Mouse (Mus musculus) layer of hippocampus, adult 11-12 months (tissue): ENCODE data around the gene Olfr215.
A peak's percentile ranks its signal among the peaks of the same experiment; 100 is the strongest.
"Not testable (repeated sequence)": the region's sequence is repeated elsewhere in the genome, so short reads cannot be mapped to it uniquely, and the experiment has no call there.

ENCODE experiments used
- DNase-seq: peaks from one replicate; pipeline ENCODE4 v3.0.0; 2022; ENCODE audit warnings: low spot score

Olfr215 gene

DNA sequence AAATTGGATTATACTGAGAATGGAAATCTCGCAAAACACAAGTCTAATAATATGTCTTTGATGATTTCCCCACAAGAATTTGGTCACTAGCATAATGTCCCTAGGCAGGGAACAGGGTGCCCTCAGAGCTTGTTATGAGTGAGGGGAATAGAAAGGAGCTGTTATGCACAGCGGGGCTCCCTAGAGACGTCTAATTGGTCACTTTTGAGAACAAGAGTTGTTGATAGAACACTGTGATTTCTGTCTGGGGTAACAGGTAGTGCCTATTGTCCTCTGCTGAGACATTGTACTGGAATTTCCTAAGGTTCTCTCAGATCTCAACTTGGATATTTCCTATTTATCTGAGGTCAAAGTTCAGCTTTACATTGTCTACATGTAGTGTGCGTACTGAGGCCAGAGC lies at the start of gene Olfr215:
Gene Olfr215 (minus strand): TSS at position 101 of the 400 bp plus-strand sequence.
- DNase-seq: no peak

DNA sequence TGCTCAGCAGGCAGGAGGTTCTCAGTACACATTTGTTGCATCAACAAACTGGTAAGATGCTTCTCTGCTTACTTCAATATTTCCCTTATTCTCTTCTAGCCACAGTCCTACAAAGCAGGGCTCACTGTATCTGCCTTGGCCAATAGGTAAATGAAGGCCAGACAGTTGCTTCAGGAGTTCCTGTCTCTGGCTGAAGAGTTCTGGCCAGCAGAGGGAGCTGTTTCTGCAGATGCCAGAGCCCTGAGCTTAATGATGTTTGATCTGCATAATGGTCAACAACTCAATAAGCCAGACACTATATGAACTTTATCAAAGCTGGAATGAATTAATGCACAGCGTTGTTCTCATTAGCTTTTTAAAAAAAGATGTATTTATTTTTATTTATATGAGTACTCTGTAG lies 48.1 kb upstream of the Olfr215 start:
- peak; percentile 84 for DNase-seq

DNA sequence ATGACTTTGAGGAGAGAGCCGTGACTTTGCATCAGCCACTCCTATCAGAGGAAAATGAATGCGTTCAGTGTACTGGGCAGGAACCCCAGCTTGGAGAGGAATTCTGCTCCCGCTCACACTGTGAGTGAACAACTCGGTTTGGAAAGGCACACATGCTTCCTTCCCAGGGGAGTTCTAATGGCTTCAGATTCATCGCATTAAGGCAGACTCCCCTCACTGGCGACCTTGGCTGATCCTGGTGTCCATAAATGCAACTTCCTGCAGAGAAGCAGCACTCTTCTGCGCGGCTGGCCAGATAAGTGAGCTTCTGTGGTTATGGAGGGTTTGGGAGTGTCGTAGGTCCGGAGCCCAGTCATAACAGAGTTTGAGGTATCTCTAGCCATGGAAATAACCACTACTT lies 45.8 kb upstream of the Olfr215 start:
- no peak for DNase-seq

DNA sequence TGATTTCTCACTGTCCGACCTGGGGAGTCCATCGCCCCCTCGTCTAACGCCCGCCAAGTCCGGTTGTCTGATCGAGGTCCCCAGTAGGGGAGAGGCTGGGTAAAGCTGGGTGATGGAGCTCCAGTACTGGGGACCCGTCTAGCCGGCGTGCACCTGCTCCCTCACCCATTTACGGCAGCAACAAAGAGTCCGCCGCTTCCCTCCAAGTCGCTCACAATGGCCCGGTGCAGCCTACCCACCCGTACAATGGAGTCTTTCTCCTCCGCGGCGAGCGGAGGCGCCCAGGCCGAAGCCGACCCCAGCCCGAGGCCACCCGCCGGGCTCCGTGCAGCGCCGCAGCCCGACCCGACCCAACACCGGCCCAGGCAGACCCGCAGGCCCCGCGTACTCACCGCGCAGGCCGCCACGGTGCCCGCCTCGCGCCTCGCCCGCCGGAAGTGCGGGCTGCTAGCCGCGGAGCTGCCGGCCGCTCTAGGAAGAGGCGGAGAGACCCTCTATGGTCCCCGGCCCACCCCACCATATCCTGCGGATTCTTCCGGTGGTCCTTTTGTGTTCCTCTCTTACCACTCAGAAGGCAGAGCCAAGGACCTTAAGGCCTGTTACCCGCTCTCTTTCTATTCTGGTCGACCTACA lies 44.7 kb upstream of the Olfr215 start, which contains the start of gene Zfp422:
Gene Zfp422 (minus strand): TSS at position 461 of the 633 bp plus-strand sequence.
- DNase-seq: peak; percentile 52

DNA sequence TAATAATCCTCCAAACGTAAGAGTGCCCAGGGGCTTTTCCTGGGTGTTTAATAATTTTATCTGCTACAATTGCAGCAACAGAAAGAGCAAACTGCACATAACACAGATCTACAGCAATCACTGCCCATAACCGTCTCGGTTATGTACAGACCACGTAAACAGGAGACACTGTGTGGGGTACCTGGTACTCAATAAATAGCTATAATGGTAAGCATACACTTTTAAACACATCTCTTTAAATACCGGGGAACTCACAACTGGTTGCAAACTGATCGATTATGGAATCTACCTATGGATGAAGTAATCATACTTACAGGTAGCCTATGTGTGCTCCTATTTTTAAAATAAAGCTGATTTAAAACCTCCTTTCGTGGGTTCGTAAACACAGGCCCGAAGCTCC lies 44.1 kb upstream of the Olfr215 start:
- no peak for DNase-seq

DNA sequence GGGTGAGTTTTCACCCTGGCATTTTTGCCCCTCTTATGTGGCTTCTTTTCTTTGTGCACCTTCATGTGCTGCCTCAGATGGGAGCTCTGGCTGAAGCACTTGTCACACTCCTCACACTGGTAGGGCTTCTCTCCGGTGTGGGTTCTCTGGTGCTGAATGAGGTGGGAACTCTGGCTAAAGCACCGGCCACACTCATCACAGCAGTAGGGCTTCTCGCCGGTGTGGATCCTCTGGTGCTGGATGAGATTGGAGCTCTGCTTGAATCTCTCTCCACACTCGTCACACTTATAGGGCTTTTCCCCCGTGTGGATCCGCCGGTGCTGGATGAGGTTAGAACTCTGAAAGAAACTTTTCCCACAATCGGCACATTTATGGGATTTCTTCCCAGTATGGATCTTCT lies 42.4 kb upstream of the Olfr215 start:
- DNase-seq: not testable (repeated sequence)

DNA sequence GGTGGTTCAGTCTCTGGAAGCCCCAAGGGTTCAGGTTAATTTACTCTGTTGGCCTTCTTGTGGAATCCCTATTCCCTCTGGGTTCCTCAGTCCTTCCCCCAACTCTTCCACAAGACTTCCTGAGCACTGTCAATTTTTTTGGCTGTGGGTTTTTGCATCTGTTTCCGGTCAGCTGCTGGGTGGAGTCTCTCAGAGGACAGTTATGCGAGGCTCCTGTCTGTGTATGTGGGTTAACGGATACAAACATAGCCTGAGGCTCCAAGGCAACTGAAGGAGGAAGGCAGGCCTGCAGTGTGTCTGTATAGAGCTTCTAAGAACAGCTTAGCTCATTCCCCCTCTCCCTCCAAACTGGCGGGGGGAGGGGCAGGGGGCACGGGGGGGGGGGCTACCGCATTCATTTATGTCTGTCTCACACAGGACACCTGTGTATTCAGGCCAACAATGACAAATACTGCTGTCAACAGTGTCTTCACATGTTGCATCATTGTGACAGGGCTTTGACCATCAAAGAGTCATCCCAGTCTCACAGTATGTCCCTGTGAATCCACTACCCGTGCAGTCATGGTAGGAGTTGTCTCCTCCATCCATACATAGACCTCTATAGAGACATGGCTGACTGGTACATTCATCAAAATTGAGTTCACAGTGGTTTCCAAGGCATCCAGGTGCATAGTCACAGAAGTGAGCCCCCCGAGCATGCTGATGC lies 37.5 kb upstream of the Olfr215 start:
- DNase-seq: no peak

DNA sequence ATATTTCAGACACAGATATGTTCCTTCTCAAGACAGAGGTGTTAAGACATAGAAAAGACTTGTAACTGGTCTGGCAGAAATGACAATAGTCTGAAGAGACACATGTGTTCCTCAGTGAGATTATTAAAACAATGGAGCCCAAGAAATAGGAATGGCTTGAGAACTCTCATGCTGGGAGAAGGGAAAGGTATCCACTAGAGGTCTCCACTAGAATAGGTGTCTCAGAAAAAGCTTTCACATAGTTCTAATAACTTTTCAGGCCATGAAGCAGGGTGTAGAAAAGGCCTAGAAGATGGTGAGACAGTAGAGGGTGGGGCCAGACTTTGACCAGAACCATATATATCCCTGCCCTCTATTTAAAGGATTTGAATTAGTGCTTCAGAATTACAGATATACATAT lies 34.1 kb upstream of the Olfr215 start:
- no peak for DNase-seq

DNA sequence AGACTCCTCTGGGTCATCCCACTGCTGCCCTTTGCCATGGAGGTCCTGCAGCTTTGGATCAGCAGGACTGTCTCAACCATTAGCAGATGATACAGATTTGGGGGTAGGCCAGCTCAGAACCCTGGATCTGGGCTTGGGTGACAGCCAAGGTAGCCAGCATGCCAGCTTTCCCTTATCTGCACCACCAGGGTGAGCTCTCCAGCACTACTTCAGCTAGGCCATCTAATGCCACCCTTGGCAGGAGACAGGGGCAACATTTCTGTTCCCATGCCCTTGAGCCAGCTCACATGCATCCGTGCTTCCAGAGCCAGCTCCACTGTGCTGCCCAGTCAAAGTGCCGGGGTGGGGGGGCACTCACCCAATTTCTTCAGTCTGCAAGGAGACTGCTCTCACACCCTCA lies 31.7 kb upstream of the Olfr215 start:
- no peak for DNase-seq

DNA sequence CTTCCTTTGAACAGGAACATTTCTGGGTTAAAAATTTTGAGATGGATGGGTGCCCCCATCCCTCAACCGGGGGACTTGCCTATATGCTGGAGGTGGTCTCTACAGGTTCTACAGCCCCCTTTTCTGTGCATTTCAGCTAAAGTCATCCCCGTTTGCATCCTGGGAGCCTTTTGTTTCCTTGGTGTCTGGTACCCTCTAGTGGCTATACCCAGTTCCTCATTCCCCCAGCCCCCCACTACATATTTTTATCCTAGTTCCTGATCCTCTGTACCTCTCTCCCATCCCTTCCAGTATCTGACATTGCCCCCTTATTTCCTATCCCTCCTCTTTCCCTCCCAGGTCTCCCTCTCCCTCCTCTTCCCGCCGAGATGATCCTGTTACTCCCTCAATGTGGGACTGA lies 23.2 kb upstream of the Olfr215 start:
- DNase-seq: no peak

DNA sequence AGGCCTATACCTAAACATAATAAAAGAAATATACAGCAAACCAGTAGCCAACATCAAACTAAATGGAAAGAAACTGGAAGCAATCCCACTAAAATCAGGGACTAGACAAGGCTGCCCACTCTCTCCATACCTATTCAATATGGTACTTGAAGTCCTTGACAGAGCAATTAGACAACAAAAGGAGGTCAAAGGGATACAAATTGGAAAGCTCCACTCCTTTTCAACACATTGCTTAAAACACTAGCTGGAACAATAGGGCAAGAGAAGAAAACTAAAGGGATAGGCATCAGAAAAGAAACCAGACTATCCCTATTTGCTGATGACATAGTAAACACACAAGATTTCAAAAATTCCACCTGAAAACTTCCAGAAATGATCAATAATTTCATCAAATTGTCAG lies 17.0 kb upstream of the Olfr215 start:
- DNase-seq: not testable (repeated sequence)

DNA sequence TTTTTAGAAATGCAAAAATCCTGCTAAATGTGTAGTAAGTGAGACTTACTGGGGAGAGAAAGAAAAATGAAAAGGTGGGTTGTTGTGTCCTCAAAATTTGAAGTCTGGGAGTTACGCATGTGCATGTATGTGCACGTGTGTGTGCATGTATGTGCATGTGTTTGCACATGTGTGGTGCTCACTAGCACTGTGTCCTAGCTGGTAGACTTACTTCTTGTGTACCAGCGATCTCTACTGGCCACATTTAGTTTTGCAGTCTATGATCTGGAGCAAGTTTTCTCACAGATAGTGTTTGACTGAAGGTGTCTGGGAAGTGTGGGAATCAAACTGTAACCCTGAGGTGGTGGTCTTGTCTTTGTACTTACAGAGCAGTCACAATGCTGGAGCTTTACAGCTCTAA lies 14.2 kb downstream of the Olfr215 start:
- DNase-seq: peak; percentile 31

DNA sequence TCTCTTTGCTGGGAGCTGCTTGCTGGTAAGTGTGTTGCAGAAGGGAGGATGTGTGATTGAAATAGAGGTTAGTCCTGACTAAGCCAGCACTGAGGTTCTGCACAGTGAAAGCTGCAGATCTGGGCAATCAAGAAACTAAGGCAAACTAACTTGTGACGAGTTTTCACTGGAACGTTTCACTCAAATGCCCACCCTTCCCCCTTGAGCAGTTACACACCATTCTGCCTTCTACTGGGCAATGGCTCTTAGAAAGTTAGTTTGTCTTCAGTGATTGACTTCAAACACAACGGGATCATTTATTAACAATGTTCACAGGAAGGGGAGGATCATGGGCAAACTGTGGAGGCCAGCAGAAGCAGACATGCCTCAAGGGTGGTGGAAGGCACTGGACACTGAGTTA lies 29.0 kb downstream of the Olfr215 start:
- no peak for DNase-seq

DNA sequence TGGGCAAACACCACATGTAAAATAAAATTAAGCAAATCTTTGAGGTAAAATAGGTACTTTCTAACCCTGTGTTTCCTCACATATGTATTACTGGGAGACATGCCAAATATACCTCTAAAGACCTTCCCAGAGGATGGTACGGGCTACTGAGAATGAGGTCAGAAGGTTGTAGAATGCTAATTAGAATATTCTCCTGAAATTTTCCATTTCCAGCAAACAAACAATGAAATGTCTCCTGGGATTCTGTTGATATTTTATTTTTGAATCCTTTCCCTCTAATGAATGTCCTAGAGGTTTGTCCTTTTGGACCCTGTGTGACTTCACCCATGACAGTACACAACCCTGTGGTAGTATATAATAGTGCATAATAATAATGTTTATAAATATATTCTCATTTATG lies 30.1 kb downstream of the Olfr215 start, which contains the start of gene Olfr214:
Gene Olfr214 (plus strand): TSS at position 301 of the 400 bp plus-strand sequence.
- no peak for DNase-seq

DNA sequence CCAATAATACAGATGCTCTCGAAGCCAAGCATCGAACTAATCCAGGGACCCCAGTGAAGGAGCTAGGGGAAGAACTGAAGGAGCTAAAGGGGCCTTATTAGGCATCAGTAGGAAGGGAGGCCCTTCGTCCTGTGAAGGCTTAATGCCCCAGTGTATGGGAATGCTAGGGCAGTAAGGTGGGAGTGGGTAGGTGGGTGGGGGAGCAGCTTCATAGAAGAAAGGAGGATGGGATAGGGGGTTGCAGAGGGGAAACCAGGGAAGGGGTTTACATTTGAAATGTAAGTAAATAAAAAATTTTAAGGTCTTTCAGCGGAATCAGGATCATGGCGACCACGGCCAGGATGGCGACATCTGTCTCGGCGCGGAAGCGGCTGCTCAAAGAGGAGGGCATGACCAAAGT lies 33.2 kb downstream of the Olfr215 start, which contains the start of gene Gm5580:
Gene Gm5580 (plus strand): TSS at position 301 of the 400 bp plus-strand sequence.
- not testable (repeated sequence) for DNase-seq

DNA sequence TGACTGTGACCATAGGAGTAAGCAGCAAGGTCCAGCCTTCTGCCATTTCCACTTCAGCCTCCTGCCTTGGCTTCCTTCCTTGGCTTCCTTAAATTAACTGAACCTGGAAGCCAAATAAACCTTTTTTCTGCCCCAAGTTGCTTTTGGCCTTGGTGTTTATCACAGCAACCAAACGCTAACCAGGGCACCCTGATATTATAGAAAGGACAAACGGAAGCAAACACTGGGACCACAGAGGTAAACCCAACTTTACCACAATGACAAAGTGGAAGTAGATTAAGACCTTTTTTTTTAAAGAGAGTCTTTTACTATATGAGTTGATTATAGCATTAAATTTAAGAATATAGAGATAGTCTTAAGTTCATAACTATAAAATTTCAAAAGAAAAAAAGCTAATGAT lies 41.5 kb downstream of the Olfr215 start:
- no peak for DNase-seq

DNA sequence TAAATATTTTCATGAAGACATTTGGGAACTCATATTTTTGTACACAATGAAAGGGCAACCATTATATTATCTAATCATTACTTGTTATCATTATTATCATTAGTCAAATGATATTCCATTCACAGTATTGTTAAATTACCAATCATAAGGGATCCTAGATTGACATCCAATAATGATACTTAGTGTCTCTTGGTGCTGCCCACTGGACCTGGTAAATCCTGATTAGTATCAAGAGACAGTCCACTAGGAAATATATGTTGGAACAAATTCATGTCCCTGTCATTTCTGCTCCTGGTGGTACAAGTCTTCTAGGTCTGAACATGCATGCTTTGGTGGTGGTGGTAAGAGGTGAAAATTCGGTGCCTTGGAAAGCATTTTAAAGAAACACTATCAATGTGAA lies 45.8 kb downstream of the Olfr215 start, which contains the start of gene Olfr213:
Gene Olfr213 (plus strand): TSS at position 301 of the 400 bp plus-strand sequence.
- DNase-seq: no peak
